Mouse (Mus musculus) testis, adult 10 weeks (tissue): ENCODE results near the gene Gm11985. TPM values are rescaled to one million over a fixed set of nuclear protein-coding genes. Genes with fewer than 3 reads are reported as not detected.

Experiments
- polyA plus RNA-seq: library from polyadenylated mRNA; stranded (reverse); fragments of 350-450 nt; fragmentation: Illumina TruSeq; extraction: RNeasy Lipid Tissue Mini Kit (QIAGEN cat#74804); gene quantifications from one replicate; pipeline ENCODE4 v1.2.3, GENCODE M21; 2014; ENCODE audit warnings: low read depth, low replicate concordance

Gene Gm11985
- not detected for polyA plus RNA-seq

GRCm38 (mm10) chr11:7188469-7188868, at the start of gene Gm11985:
TSS of gene Gm11985 (minus strand) at chr11:7188569.

GRCm38 (mm10) chr11:7213501-7214341, 25.4 kb upstream of the Gm11985 start, which contains the start of gene Igfbp3:
TSS of gene Igfbp3 (minus strand) at chr11:7213923.

GRCm38 (mm10) chr11:7197491-7197941, 9.1 kb upstream of the Gm11985 start, which contains the start of gene Igfbp1:
TSS of gene Igfbp1 (plus strand) at chr11:7197782.

Other genes starting within 250 kb of the Gm11985 start
- gene Adcy1, start 125.1 kb downstream of the Gm11985 start, polyA plus RNA-seq = 0.20 TPM
- gene Igfbp1, start 9.2 kb upstream of the Gm11985 start, polyA plus RNA-seq = 0.14 TPM
- gene Igfbp3, start 25.4 kb upstream of the Gm11985 start, polyA plus RNA-seq = 2.2 TPM